Mouse (Mus musculus) heart, adult 8-10 months (tissue): ENCODE data around the gene Tmem210. TPM values are rescaled to one million over a fixed set of nuclear protein-coding genes. Genes with fewer than 3 reads are reported as not detected.
"Not testable (repeated sequence)": the region's sequence is repeated elsewhere in the genome, so short reads cannot be mapped to it uniquely, and the experiment has no call there.

Source experiments
- DNase-seq: peaks from one replicate; pipeline ENCODE4 v3.0.0; 2022; ENCODE audit warnings: low spot score
- total RNA-seq, 4 experiments: library from RNA; stranded (reverse); gene quantifications; 2 replicates each; pipeline ENCODE4 v1.2.4; 2022

The Tmem210 gene
- not detected for total RNA-seq

- no peak for DNase-seq
Observed at GRCm38 (mm10) chr2:25287927-25288649, at the start of gene Tmem210. Tmem210 (plus strand) TSS chr2:25288145.

- DNase-seq = no peak
Observed at GRCm38 (mm10) chr2:25239766-25240165, 48.2 kb upstream of the Tmem210 start.

DNA sequence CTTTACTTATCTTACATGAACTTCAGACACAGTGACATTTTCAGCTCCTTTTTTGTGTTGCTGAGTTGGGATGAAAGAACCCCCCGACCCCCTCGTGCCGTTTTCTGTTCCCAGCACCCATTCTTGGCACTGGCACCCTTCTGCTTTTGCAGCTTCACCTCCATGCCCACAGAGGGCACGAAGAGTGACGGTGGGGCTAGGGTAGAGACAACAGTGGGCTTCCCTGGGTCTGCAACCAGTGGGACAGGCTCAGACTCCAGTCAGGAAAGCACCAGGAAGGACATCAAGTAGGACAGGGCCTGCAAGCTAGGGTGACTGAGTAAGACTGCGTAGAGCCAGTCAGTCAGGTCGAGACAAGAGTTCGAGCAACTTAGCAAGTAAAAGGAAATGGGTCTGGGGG lies 47.6 kb upstream of the Tmem210 start:
- DNase-seq = no peak

DNA sequence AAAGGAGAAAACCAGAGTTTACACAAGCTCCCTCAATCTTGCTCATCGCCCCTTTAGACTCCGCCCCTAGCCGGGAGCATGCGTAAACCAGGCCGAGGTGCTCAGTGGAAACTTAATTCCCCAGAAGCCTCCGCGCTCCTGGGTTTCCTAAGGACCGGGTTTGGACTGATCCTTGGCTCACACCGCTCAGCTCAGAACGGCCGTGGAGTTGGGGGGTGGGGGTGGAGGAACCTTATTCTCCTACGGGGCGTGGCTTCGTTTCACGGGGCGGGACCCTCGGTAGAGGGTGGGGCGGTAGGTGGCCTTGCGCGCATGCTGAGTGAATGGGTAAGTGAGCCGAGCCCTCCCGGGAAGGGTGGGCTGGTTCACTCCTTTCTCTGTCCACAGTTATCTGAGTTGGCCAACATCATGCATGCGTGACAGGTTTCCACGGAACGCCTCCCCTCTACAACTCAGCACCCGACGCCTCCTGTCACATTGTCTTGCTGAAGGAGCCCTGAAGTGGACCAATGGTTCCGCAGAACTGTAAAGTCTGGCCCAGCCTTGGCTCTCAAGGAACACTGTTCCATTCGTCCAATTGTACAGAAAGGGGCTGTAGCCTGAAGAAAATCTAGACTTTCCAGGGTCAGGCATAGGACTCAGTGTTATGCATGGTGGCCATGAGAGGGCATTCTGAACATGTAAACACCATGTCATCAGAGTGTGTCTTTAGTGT lies 47.1 kb upstream of the Tmem210 start:
- DNase-seq = peak; percentile 65

- DNase-seq = no peak
Observed at GRCm38 (mm10) chr2:25241438-25241775, 46.5 kb upstream of the Tmem210 start.

- no peak for DNase-seq
Observed at GRCm38 (mm10) chr2:25242101-25242506, 45.8 kb upstream of the Tmem210 start, which contains the start of the genes Rnf208 and Cysrt1. Rnf208 (plus strand) TSS chr2:25242255. Cysrt1 (minus strand) TSS chr2:25242452.

DNA sequence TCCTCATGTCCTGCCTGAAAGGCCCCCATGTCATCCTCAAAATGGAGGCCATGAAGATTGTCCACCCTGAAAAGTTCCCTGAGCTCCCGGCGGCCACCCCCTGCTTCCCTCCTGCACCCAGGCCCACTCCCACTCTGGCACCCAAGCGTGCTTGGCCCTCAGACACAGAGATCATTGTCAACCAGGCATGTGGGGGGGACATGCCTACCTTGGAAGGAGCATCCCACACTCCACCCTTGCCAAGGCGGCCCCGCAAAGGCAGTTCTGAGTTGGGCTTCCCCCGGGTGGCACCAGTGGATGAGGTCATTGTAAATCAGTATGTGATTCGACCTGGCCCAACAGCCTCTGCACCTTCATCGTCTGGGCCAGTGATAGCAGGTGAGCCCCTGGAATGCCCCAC lies 44.6 kb upstream of the Tmem210 start:
- no peak for DNase-seq

- DNase-seq = no peak
Observed at GRCm38 (mm10) chr2:25244144-25244543, 43.8 kb upstream of the Tmem210 start.

- DNase-seq = no peak
Observed at GRCm38 (mm10) chr2:25246183-25247072, 41.5 kb upstream of the Tmem210 start, which contains the start of gene AL732309.1. AL732309.1 (minus strand) TSS chr2:25246863.

- no peak for DNase-seq
Observed at GRCm38 (mm10) chr2:25252331-25252730, 35.6 kb upstream of the Tmem210 start.

DNA sequence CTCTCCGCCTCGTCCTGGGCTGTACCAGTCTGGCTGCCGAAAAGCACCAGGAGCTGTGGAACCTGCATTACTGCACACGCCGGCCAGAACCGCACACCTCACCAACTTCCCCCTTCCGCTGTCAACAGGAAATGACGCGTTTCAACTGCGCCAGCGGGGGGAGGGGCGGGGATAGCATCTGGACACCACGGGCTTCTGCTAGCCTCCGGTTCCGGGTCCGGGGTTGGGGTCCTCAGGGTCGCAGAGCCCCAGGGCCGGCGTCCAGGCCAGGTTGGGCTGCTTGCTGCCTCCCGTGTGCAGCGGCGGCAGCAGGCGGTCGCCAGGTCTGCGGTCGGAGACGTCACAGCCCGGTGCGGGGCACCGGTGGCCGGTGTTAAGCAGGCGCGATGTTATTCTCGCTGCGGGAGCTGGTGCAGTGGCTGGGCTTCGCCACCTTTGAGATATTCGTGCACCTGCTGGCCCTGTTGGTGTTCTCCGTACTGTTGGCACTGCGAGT lies 32.6 kb upstream of the Tmem210 start, which contains the start of gene Tmem203:
Gene Tmem203, plus strand, starts transcription at position 156 of the 496 bp plus-strand sequence.
- peak; percentile 89 for DNase-seq

- DNase-seq = not testable (repeated sequence)
Observed at GRCm38 (mm10) chr2:25256443-25257109, 31.4 kb upstream of the Tmem210 start.

GRCm38 (mm10) chr2:25257250-25257649 lies 30.7 kb upstream of the Tmem210 start:
- not testable (repeated sequence) for DNase-seq

- no peak for DNase-seq
Observed at GRCm38 (mm10) chr2:25258887-25259286, 29.1 kb upstream of the Tmem210 start.

DNA sequence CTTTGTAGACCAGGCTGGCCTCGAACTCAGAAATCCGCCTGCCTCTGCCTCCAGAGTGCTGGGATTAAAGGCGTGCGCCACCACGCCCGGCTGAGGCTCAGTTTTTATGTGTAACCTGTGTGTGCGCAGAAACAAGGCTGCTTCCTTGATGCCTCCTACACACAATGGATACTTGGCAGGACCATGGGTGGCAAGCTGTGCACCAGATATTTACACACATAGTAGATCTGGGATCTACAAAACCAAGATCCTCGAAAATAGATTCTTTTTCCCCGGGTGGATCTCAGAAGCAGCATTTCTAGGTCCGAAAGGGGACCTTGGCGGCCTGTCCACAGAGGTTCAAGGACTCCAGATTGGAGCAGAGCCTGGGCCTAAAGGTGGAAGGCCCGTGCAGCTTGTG lies 26.1 kb upstream of the Tmem210 start:
- DNase-seq = no peak

DNA sequence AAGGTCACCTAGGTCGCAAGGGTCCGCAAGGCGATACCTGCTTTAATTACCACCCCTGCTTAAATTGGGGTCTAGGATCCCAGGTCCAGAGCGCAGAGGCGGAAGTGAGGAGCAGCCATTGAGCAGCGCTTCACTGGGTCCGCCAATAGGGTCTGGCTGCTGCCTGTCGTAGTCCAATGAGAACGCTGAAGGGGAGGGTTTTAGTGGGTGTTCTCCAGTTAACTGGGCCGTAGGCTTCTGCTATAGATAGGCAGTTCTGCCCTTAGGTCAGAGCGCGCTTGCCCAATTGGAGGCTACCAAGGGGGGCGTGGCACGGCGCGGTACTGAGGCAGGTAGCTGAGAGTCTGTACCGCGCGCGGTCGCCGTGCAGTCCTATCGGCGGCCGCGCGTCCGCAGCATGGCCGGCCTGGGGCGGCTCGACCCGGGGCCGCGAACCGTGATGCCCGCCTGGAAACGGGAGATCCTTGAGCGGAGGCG lies 25.6 kb upstream of the Tmem210 start, which contains the start of gene Tprn:
Gene Tprn, plus strand, starts transcription at position 328 of the 477 bp plus-strand sequence.
- DNase-seq = peak; percentile 97

DNA sequence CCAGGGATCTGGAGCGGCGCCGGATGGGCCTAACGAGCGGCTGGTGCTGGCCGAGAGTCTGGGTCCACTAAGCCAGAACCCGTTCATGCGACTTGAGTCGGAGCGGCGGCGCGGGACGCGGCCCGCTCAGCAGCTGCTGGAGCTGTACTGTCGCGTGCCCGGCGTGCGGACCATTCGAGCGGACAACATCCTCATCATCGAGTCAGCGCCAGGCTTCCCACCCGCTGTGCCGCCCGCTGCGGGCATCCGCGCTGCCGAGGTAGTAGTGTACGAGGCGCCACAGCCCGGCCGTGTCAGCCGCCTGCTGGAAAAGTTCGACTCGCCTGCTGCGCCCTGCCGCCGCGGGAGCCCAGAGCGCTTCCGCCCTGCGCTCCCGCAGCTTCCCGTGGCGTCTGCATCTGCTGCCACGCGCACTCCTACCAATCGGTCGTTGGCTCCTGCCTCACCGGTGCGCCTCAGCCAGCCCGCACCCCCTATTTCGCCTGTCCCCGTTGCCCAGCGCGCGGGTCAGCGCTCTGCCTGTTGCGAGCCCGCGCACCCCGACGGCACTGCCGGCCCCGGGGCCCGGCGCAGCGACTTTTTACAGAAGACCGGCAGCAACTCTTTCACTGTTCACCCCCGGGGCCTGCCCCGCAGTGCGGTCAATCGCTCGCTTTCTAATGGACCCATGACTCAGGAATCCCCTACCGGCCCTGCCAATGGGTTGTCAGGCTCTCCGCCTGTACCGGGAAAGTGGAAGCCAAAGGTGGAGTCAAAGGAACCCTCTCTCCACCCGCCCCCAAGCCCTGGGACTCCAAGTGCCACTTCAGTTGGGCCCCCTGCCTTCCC lies 24.9 kb upstream of the Tmem210 start:
- DNase-seq = no peak

- DNase-seq = no peak
Observed at GRCm38 (mm10) chr2:25263623-25264285, 24.2 kb upstream of the Tmem210 start.

DNA sequence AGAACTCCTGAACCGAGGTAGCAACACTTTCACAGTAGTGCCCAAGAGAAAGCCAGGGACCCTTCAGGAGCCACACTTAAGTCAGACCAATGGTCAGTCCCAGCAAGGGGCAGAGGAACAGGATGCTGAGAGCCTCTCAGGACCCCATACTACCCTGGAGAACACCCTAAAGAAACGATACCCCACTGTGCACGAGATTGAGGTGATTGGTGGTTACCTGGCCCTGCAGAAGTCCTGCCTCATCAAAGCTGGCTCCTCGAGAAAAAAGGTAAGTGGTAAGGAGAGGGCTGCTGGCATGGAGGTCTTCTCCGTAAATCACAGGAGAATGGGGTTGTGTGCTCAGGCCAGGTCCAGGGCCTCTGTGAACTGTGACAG lies 23.7 kb upstream of the Tmem210 start:
- DNase-seq = no peak
